Mouse (Mus musculus) spleen, postnatal 36 days (tissue): Measurements from ENCODE around the gene Ccdc58.
"Not testable (repeated sequence)": the region's sequence is repeated elsewhere in the genome, so short reads cannot be mapped to it uniquely, and the experiment has no call there.

ENCODE experiments used
- DNase-seq, 2 experiments: peaks; one replicate each; pipeline ENCODE4 v3.0.0; 2022; ENCODE audit warnings: low spot score in 2 of 2, mixed read lengths in 1 of 2

Ccdc58 gene

GRCm38 (mm10) chr16:36074772-36075171 lies 3.3 kb downstream of the Ccdc58 start:
- DNase-seq: no peak

GRCm38 (mm10) chr16:36079916-36080315 lies 8.4 kb downstream of the Ccdc58 start:
- DNase-seq: no peak

- DNase-seq: no peak
Measured at GRCm38 (mm10) chr16:36087846-36088245, 16.4 kb downstream of the Ccdc58 start.

DNA sequence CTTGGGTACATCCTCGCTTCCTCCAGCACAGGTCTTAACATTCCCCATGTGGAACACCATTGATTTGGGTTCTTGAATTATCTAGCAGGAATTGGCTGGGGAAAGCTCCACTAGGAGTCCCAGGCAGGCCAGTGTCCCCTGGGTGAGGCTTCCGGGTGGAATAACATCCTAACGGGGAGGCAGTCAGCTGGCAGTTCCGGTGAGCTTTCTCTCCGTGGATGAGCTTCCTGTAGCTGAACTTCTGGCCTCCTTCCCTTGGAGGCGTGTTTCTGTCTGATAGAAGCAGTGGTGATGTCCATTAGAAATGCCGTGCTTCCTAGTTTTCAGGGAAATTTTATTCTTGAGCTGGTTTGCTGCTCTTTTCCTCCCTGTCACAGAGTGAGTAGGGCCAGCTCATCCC lies 17.6 kb downstream of the Ccdc58 start:
- DNase-seq: no peak

- no peak for DNase-seq
Measured at GRCm38 (mm10) chr16:36089850-36090616, 18.5 kb downstream of the Ccdc58 start.

DNA sequence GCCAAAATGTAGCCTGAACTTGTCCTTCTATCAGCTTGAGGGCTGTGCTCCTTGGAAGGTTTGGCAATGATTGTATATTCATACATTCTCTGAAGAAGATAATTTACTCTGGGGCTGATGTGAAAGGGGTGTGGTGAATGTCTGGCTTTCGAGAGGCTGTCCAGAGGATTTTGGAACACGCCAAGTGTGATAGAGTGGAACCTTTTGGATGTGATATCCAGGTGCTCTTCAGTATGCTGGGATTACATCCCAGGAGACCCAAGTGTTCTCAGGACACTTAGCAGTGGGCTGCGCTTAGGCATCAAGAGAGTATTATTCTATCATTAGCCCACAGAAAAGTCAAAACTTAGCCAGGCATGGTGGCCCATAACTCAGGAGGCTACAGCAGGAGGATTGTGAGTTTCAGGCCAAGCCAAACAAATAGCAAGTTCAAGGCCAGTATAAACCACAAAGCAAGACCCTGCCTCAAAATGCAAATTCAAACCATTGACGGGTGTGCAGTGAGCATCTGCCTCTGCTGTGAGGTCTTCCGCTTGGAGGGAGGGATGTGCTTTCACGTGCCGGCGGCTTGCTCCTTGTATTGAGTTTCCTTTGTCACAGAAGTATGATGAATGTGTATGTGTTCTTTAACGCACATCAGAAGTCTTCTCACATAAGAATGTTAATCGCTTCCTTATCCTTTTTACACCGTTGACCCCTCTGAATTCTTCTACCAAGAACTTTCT lies 19.5 kb downstream of the Ccdc58 start:
- no peak for DNase-seq

DNA sequence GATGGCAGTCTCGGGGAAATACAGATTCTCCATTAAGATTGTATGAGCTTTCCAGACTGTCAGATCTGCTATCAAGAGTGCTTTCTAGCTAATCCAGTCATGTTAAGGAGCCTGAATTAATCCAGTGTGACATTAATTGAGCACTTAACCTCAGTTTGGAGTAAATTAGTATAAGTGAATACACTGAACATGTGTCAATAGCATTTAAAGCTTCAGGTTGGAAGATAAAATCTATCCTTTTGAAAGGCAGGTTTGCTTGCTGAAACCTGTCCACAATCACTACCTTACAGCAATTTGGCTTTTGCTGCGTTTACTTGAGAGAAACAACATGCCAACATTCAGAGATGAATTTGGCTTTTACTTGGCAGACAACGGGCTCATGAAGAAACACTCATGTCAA lies 22.6 kb downstream of the Ccdc58 start:
- no peak for DNase-seq

DNA sequence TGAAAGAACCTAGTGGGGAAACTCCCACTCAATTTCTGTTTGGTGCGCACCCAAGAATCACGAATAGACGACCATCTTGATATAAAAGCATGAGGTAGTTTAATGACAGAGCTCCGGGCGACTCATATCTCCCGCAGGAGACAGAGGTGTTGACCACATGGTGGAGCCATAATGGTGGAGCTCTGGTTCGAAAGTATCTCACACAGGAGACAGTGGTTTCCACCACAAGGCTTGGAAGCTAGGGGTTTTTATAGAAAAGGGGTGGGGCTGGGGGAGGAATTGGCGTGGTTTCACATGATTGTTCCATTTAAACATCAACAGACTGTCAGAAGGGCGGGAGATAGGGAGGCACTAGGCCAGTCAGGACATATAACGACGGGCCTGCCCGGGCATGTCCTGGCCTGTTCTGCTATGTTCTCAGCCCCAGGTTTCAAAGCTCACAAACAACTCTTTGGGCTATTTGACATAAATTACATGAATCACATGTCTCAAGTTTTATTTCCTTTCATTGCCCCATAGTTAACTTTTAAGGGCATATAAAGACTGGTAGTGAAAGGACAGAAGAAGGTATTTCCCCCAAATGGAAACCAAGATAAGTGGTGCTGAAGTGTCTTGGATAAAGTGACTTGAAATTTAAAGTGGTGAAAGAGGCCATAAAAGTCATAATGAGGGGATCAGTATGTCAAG lies 26.5 kb downstream of the Ccdc58 start:
- DNase-seq: not testable (repeated sequence)

- DNase-seq: no peak
Measured at GRCm38 (mm10) chr16:36101526-36101925, 30.0 kb downstream of the Ccdc58 start.

DNA sequence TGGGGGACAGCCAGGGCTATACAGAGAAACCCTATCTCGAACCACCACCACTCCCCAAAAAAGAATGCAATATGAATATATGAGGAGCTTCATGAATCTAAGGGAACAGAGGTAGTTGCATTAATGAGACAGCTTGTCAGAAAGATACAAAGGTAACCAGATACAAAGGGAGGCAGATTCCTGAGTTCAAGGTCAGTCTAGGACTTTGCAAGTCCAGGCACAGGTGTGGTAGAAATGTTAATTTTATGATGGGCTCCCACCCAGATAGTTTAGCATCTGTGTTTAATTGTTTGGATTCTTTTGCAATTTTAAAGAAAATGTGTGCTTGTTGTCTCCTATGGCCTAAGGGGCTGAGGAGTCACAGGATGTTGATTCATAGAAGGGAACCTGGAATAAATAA lies 30.7 kb downstream of the Ccdc58 start:
- no peak for DNase-seq

DNA sequence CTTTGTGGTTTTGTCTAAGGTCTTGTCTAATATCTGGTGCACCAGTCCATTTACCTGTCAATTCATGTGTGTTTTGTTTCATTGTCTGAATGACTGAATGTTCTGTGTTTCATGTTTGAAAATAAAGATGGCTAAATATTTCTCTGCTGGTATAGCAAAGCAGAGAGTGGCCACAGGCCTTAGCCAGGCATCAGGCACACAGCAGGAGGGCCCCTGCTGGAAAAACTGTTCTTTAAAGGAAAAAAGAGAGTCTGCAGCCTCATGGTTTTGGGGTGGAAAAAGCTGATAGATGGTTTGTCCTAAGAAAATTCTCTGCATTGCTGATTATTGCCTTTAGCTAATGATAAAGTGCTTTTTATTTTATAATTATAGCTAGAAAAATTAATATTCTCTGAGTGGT lies 40.0 kb downstream of the Ccdc58 start:
- not testable (repeated sequence) for DNase-seq

GRCm38 (mm10) chr16:36115751-36116150 lies 44.3 kb downstream of the Ccdc58 start:
- DNase-seq: not testable (repeated sequence)

- no peak for DNase-seq
Measured at GRCm38 (mm10) chr16:36128092-36128491, 56.6 kb downstream of the Ccdc58 start.

DNA sequence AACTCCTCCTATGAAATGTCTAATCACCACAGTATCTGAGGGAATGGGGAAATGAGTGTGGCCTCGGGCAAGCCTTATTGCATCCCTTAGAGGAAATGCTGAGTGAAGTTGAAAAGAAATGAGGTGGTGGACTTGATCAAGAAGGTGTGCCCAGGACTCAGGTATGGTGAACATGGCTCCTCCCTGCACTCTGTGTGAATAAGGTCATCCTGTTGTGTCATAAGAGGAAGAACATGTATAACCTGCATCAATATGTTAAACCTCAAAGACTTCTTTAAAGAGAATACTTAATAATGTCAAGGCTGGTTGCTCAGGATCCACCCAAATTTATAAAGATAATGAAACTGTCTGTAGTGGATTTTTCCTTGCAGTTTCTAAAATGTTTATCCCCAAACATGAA lies 59.7 kb downstream of the Ccdc58 start, which contains the start of gene Csta1:
TSS of gene Csta1 (minus strand) at position 101 of the 400 bp plus-strand sequence.
- no peak for DNase-seq

- DNase-seq: no peak
Measured at GRCm38 (mm10) chr16:36138201-36138600, 66.7 kb downstream of the Ccdc58 start.
